Mouse (Mus musculus): Measurements from ENCODE around the gene Fam163b.

- TF ChIP-seq GATA1 (IDR thresholded peaks at IDR 0.05; ENCODE audit: low read length) (no peak), TAL1 (IDR thresholded peaks at IDR 0.05; ENCODE audit: low read length) (no peak)
These were observed 24.7 kb upstream of the Fam163b start for GRCm38 (mm10) chr2:27166999-27167398.
